Mouse (Mus musculus): ENCODE data around the gene Zfp385a. TPM values are rescaled to one million over a fixed set of nuclear protein-coding genes. Genes with fewer than 3 reads are reported as not detected.

The Zfp385a gene
- polyA plus RNA-seq (2016; fragmentation: Nextera tagmentation; extraction: Ambion mirVana) = 20.5 and 23.8 TPM in 2 replicates

DNA sequence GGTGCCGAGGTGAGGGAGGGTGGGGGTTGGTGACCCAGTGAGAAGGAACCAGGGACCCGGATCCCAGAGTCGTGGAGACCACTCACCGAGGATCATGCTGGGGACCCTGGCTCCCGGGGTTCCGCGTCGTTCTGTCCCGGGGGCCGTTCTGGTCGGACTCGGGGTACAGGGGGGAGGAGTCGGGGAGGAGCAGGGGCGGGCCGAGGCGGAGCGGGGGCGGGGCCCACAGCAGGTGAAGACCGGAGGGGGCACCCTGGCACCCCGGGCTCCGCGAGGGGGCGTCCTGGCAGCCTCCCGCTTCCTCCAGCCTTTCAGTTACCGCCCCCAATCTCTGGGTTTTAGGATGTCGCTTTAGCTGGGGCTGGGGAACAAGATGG lies at the start of gene Zfp385a:
Gene Zfp385a, minus strand, starts transcription at position 133 of the 377 bp plus-strand sequence.
- H3K27ac ChIP-seq = peak within 1 kb of the TSS; percentile 19
- peak within 1 kb of the TSS; percentile 63 for H3K4me2 ChIP-seq (replicated peaks)
- WGBS = under 1% methylated on average over 25 of the region's 26 CpGs
- H3K4me3 ChIP-seq = peak within 1 kb of the TSS; percentile 54
- H3K9ac ChIP-seq = peak within 1 kb of the TSS; percentile 63
- peaks cover 7% of the 10 kb centered on the region; the same call in 1 of the 2 replicates for H3K36me3 ChIP-seq
- peaks cover 39% of the 10 kb centered on the region for H3K4me1 ChIP-seq
- peaks cover 38% of the 10 kb centered on the region for H3K27me3 ChIP-seq
- no peaks in the 10 kb centered on the region for H3K9me3 ChIP-seq (replicated peaks)
- ATAC-seq (ENCODE audit: low FRiP score) = peak; percentile 53

DNA sequence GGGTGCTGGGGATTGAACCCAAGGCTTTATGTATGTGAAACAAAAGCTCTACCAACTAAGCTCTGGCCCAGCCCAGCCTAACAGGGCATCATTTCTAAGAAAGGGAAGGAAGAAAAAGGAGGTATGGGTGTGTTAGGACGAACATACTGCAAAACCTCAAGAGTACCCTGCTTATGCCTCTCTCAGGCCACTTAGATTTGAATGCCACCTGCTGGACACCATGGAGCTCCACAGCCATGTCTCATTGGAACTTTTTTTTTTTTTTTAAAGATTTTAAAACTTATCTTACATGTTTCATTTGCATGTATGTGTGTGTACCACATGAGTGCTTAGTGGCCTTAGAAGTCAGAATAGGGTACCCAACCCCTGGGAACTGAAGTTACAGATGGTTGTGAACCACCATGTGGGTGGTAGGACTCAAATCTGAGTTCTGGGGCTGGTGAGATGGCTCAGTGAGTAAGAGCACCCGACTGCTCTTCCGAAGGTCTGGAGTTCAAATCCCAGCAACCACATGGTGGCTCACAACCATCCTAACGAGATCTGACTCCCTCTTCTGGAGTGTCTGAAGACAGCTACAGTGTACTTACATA lies 48.8 kb upstream of the Zfp385a start:
- no peaks in the 10 kb centered on the region for H3K9me3 ChIP-seq (replicated peaks)
- no peak overlapping the region for H3K27ac ChIP-seq
- H3K27me3 ChIP-seq = no peaks in the 10 kb centered on the region
- WGBS = 59% methylated on average over 4 of the region's 4 CpGs
- no peak overlapping the region for H3K9ac ChIP-seq
- no peaks in the 10 kb centered on the region for H3K36me3 ChIP-seq
- H3K4me2 ChIP-seq (replicated peaks) = no peak overlapping the region
- H3K4me1 ChIP-seq = no peaks in the 10 kb centered on the region
- H3K4me3 ChIP-seq = no peak overlapping the region
- ATAC-seq (ENCODE audit: low FRiP score) = no peak

DNA sequence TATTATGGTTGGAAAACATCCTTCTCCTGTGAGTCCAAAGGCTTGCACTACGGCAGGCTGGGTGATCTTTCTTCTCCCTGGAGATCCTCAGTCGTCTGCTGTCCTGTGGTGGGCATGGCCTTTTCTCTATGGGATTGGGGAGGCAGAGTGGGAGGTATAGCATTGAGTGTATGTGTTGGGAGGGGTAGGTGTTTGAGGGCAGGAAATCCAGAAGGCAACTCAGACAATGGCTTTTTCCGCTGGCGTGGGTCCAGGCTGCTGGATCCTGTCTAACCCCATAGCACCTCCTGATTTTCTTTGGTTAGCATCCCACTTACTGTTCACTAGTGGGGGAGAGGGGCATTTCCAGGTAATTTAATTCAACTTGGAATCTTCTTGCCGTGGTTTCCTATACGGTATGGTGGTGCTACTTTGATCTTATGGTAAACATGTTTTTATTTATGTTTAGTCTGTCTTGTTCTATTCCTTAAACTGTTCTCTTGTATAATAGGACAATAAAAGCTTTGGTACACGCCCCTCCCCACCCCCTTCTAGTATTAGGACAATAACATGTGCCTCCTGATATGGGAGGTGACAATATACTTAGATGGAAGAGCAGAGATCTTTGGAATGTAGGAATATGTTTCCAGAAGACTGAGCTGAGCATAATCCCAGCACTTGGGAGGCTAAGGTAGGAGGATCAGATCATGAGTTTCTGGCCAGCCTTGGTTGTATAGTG lies 44.0 kb upstream of the Zfp385a start:
- no peaks in the 10 kb centered on the region; the same call in 1 of the 2 replicates for H3K27me3 ChIP-seq
- H3K4me1 ChIP-seq = peaks cover 6% of the 10 kb centered on the region; the same call in 1 of the 2 replicates
- WGBS = 61% methylated on average over 7 of the region's 7 CpGs
- H3K4me2 ChIP-seq (replicated peaks) = no peak overlapping the region
- no peak for ATAC-seq (ENCODE audit: low FRiP score)
- no peaks in the 10 kb centered on the region for H3K9me3 ChIP-seq (replicated peaks)
- H3K9ac ChIP-seq = no peak overlapping the region
- H3K27ac ChIP-seq = no peak overlapping the region
- H3K36me3 ChIP-seq = no peaks in the 10 kb centered on the region
- H3K4me3 ChIP-seq = no peak overlapping the region

DNA sequence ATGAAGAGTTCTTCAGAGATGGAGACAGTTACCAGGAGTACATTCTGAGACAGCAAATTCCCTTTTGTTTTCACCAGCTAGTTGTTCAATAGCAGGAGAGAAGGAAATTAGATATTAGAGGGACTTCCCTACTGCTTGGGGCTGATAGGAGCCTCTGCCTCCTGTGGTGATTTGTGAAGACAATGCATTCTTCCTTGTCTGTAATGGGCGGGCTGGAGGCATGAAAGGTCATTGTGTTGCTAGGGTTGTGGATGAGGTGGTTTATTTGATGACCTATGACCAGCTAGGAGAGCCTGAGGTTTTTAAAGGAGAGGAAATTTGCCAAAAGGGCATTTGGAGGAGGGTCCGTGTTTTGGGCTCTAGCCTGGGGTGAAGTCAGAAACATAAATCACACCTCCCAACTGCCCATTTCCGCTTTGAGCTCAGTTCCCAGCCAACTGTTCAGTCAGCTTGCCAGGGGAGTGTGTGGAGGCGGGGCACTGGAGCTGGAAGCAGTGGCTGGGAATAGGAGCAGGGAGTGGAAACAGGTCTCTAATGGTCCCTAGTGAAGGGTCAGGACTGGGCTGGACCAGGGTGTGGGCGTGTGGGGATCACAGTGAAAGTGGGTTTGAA lies 43.0 kb upstream of the Zfp385a start:
- H3K4me2 ChIP-seq (replicated peaks) = no peak overlapping the region
- H3K27me3 ChIP-seq = no peaks in the 10 kb centered on the region; the same call in 1 of the 2 replicates
- ATAC-seq (ENCODE audit: low FRiP score) = no peak
- H3K27ac ChIP-seq = no peak overlapping the region
- H3K4me3 ChIP-seq = no peak overlapping the region
- no peaks in the 10 kb centered on the region for H3K9me3 ChIP-seq (replicated peaks)
- WGBS = 32% methylated on average over 5 of the region's 5 CpGs
- no peaks in the 10 kb centered on the region for H3K36me3 ChIP-seq
- no peak overlapping the region for H3K9ac ChIP-seq
- peaks cover 14% of the 10 kb centered on the region for H3K4me1 ChIP-seq

DNA sequence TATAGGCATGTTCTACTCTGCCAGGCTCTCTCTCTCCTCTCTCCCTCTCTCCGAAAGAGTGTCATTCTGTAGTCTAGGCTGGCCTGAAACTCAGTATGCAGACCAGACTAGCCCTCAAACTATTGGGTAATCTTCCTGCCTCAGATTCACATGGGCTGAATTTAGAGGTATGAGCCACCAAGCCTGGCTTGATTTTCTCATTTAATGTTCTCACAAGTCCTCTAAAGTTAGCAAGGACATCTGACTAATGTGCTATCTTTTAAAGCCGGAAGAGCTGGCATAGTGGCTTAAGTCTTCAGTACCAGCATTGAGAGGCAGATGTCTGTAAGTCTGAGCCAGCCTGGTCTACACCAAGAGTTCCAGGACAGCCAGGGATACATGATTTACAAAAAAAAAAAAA lies 42.2 kb upstream of the Zfp385a start:
- Histone ChIP-seq H3K9me3 (replicated peaks) (no peaks in the 10 kb centered on the region), H3K4me3 (no peak overlapping the region), H3K36me3 (no peaks in the 10 kb centered on the region), H3K4me1 (peaks cover 14% of the 10 kb centered on the region), H3K27ac (no peak overlapping the region), H3K9ac (no peak overlapping the region), H3K4me2 (replicated peaks) (no peak overlapping the region), H3K27me3 (no peaks in the 10 kb centered on the region; the same call in 1 of the 2 replicates)
- no peak for ATAC-seq (ENCODE audit: low FRiP score)
- WGBS = 91% methylated on average over 2 of the region's 2 CpGs

DNA sequence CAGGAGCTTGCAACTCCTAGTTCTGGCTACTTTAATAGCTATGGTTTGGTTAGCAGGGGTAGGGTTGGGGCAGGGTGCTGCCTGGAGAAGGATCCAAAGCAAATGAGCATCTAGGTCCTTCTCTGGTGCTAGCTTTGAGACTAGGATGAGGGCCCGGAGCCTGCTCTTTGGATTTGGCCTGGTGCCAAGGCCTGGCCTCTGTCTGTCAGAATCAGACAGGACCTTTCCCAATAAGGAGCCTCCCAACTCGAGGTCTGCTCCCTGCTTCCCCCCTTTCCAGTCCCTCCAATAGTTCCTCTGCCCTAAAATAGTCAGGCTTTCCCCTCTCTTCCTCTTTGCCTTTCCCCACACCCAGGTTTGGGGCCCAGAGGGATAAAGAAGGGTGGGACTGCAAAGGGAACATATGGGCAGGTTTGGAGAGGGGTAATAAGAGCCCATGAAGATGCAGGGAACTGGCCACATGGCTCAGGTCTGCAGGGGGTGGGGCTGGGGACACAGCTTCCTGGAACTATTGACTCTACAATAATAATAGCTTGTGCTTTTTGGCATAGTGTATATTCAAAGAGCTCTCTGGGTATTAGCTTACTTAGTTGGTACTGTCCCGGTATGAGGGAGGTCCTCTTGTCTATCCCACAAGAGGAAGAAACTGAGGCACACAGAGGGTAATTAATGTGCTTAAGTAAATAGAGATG lies 38.9 kb upstream of the Zfp385a start:
- 52% methylated on average over 3 of the region's 3 CpGs for WGBS
- Histone ChIP-seq H3K4me2 (replicated peaks) (no peak overlapping the region), H3K27ac (no peak overlapping the region), H3K4me1 (peaks cover 18% of the 10 kb centered on the region), H3K27me3 (no peaks in the 10 kb centered on the region; the same call in 1 of the 2 replicates), H3K9me3 (replicated peaks) (no peaks in the 10 kb centered on the region), H3K9ac (no peak overlapping the region), H3K4me3 (no peak overlapping the region), H3K36me3 (no peaks in the 10 kb centered on the region)
- ATAC-seq (ENCODE audit: low FRiP score) = no peak

DNA sequence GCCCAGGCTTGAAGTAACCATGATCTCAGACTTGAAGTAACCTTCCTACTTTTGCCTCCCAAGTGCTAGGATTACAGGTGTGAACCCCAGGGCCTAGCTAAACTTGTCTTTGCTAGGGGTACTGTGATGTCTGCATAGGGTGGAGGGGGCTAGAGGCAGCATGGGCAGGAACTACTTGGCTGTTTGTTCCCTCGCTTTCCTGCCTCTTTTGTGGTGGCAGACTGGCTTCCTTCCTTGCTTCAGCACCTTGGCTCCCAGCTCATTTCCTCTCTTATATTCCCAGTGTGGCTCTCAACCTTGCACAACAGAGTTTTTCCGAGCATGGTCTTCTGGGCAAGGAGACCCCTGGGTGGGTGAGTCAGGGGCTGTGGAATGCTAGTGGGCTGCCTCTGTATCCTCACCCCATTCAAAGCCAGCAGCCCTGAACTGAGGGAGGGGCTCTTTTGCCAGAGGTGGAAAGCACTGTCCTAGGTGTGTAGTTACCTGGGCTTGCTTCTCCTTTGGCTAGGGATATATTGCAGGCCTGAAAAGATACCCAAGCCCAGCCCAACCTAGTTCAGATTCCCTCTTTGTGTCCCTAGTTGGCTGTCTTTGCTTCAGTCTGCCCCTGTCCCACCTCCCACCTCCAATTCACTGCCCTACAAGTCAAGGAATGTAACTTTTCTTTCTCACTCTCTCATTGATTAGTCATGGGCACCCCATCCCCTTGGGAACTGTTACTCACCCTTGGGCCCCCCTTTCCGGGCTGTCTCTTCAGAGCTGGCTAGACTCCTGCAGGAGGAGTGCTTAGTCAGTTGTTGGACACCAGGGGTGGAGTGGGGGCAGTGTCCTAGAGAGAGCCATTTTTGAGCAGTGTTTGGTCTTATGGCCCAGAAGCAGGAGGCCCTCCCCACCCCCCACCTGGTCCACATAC lies 38.1 kb upstream of the Zfp385a start:
- Histone ChIP-seq H3K4me1 (peaks cover 18% of the 10 kb centered on the region), H3K27ac (no peak overlapping the region), H3K9ac (no peak overlapping the region), H3K27me3 (no peaks in the 10 kb centered on the region; the same call in 1 of the 2 replicates), H3K4me3 (no peak overlapping the region), H3K4me2 (replicated peaks) (no peak overlapping the region), H3K36me3 (no peaks in the 10 kb centered on the region), H3K9me3 (replicated peaks) (no peaks in the 10 kb centered on the region)
- no peak for ATAC-seq (ENCODE audit: low FRiP score)
- WGBS = 75% methylated on average over 3 of the region's 3 CpGs

DNA sequence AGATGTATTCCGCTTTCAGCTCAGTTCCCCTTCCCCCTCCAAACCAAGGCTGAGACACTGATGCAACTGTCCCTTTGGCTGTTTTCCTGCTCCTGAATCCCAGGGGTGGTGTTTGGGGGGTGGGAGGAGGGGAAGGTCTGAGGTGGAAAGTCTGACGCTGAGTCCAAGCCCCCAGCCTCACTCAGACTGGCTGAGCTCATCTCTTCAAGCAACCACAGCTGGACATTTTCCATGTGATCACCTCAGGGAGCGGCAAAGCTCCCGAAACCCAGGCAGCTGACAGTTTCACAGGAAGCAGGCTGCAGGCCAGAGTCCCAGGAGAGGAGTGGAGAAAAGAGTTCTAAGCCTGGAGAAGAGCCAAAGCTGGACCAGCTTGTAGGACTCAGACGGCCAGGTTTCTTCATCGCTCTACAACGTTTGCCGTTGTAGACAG lies 37.0 kb upstream of the Zfp385a start:
- H3K36me3 ChIP-seq = no peaks in the 10 kb centered on the region
- H3K9ac ChIP-seq = no peak overlapping the region
- H3K27me3 ChIP-seq = no peaks in the 10 kb centered on the region
- no peak for ATAC-seq (ENCODE audit: low FRiP score)
- H3K4me2 ChIP-seq (replicated peaks) = no peak overlapping the region
- no peaks in the 10 kb centered on the region for H3K9me3 ChIP-seq (replicated peaks)
- peaks cover 14% of the 10 kb centered on the region for H3K4me1 ChIP-seq
- H3K4me3 ChIP-seq = no peak overlapping the region
- H3K27ac ChIP-seq = no peak overlapping the region
- 75% methylated on average over 8 of the region's 8 CpGs for WGBS

DNA sequence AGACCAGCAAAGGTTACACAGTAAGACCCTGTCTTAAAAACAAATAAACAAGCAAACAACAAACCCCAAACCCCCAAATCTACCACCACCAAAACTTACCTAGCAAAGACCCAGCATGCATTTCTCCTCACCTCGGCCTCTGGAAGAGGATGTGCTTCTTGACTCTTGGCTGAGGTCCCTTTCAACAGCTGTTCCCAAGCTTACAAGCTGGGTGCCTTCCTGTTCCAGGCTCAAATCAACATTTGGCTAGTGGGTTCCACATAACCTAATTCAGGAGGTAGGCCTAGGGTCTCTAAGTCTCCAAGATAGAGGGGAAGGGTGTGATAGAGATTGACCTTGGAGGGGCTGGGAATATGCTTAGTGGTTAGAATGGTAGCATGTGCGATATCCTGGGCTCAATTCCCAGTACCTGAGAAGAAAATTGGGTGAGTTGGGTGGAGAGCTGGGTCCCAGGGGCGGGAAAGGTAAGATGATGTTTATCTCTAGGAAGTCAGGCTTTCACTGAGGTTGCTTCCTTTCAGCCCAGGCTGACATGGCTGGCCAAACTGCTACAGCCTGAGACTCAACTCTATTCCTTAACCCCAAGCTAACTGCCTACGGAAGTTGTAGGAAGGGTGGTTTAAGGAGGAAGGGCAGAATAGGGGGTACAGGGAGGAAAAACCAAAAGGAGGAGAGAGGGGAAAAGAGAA lies 35.4 kb upstream of the Zfp385a start:
- no peaks in the 10 kb centered on the region for H3K9me3 ChIP-seq (replicated peaks)
- peaks cover 14% of the 10 kb centered on the region for H3K4me1 ChIP-seq
- H3K27ac ChIP-seq = no peak overlapping the region
- H3K4me3 ChIP-seq = no peak overlapping the region
- whole genome bisulfite sequencing = 87% methylated on average over 4 of the region's 4 CpGs
- H3K4me2 ChIP-seq (replicated peaks) = no peak overlapping the region
- no peaks in the 10 kb centered on the region for H3K36me3 ChIP-seq
- H3K27me3 ChIP-seq = no peaks in the 10 kb centered on the region
- ATAC-seq (ENCODE audit: low FRiP score) = no peak
- H3K9ac ChIP-seq = no peak overlapping the region

DNA sequence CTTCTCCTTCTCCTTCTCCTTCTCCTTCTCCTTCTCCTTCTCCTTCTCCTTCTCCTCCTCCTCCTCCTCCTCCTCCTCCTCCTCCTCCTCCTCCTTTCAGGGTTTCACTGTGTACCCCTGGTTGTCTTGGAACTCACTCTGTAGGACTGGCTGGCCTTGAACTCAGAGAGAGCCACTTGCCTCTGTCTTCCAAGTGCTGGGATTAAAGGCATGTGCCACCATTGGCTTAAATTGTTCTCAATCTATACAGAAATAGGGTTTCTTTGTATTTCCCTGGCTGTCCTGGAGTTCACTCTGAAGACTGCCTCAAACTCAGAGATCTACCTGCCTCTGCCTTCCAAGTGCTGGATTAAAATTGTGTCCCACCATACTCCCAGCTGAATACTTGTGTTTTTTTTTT lies 32.6 kb upstream of the Zfp385a start:
- H3K9ac ChIP-seq = no peak overlapping the region
- ATAC-seq (ENCODE audit: low FRiP score) = no peak
- peaks cover 4% of the 10 kb centered on the region for H3K4me1 ChIP-seq
- H3K27me3 ChIP-seq = peaks cover 9% of the 10 kb centered on the region; the same call in 1 of the 2 replicates
- no peak overlapping the region for H3K4me3 ChIP-seq
- H3K4me2 ChIP-seq (replicated peaks) = no peak overlapping the region
- H3K9me3 ChIP-seq (replicated peaks) = no peaks in the 10 kb centered on the region
- no peak overlapping the region for H3K27ac ChIP-seq
- H3K36me3 ChIP-seq = no peaks in the 10 kb centered on the region

DNA sequence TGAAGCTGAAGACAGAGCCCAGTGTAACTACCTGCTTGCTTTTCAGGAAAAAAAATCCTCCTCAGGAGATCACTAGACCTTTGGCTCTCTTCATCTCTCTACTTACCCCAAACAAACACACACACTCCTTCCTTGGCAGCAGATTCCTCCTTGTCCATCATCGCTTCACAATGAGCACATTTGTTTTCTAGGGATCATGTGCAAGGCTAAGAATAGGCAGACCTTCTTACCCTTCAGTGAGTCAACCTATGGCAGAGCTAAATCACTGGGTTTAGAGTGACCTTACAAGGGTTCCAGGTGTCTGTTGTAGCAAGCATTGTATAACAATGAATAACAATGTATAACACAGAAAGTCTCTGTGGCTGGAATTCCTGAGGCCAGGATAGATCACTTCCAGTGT lies 31.8 kb upstream of the Zfp385a start:
- H3K4me3 ChIP-seq = no peak overlapping the region
- 77% methylated on average over 1 of the region's 1 CpGs for WGBS
- H3K27ac ChIP-seq = no peak overlapping the region
- H3K4me1 ChIP-seq = peaks cover 6% of the 10 kb centered on the region
- ATAC-seq (ENCODE audit: low FRiP score) = no peak
- no peak overlapping the region for H3K9ac ChIP-seq
- H3K27me3 ChIP-seq = peaks cover 11% of the 10 kb centered on the region; the same call in 1 of the 2 replicates
- no peak overlapping the region for H3K4me2 ChIP-seq (replicated peaks)
- no peaks in the 10 kb centered on the region for H3K9me3 ChIP-seq (replicated peaks)
- no peaks in the 10 kb centered on the region for H3K36me3 ChIP-seq

Data from hindbrain, embryonic 12.5 days (tissue).